Mouse (Mus musculus) liver, adult 2 months (tissue): ENCODE results near the gene Camk2b.

Source experiments
- CTCF ChIP-seq: fragments of 200-500 bp; IDR thresholded peaks from 2 replicates; pipeline ENCODE4 v1.5.1; 2011; ENCODE audit warnings: low read depth, low read length, control low read depth
- POLR2A ChIP-seq: fragments of 200-500 bp; IDR thresholded peaks from 2 replicates; pipeline ENCODE4 v1.6.1; 2011; ENCODE audit warnings: low read length, control low read depth; ENCODE audit not compliant: insufficient read depth; ENCODE audit errors: extremely low read depth

DNA sequence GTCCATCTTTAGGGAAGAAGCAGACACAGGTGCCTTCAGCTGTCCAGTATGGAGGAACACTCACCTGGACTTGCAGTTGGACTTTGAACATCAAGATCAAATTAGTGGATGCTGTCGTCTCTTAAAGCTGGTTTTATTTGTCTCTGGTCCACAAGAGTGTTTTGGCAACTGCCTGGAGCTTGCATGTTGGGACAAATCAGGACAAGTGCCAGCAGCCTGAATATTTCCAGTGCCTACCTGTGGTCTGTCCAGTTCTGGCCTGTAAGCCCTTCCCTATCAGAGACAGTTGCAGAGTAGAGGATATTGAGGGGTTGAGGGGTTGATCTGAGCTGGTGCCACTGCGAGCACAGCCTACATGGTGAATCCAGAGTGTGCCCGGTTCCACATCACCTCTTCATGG, 99.4 kb downstream of the Camk2b start:
- TF ChIP-seq POLR2A (no peak), CTCF (no peak)
